Mouse (Mus musculus) heart, postnatal 25 days (tissue): ENCODE measurements at regions not wholly inside any gene's neighbourhood (a gene's known extent, or its start where the extent isn't known, plus 50 kb on each side); places are given as distances from the start of the nearest gene placed in this dataset.

Experiments used
- DNase-seq: peaks from one replicate; pipeline ENCODE4 v3.0.0; 2022; ENCODE audit warnings: low spot score
- intact Hi-C: fragments of 180-260 bp; cut with DNase I; formaldehyde crosslinking; loops from one replicate; pipeline ENCODE4 v1.15.1; 2025

DNA sequence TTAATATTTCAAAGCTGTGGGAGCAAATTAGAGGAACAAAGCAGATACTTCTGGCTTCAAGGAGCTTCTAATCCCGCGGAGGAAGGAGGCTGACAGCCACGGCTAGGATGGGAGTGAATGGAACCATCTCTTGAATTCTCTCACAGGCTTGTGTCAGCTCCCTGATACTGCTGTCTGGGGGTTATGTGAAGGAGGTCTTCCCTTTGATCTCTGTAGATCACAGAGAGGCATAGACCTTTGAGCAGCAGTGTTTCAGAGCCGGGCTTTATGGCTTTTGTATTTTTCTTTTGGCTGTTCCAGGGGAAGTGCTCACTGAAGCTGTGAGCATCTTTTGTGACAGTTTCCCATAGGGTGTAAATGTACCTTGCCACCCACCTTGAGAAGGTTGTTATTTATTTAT, 132.2 kb downstream of the Slc4a3 start:
- intact Hi-C loops, result no loop called here
- DNase-seq, result no peak

DNA sequence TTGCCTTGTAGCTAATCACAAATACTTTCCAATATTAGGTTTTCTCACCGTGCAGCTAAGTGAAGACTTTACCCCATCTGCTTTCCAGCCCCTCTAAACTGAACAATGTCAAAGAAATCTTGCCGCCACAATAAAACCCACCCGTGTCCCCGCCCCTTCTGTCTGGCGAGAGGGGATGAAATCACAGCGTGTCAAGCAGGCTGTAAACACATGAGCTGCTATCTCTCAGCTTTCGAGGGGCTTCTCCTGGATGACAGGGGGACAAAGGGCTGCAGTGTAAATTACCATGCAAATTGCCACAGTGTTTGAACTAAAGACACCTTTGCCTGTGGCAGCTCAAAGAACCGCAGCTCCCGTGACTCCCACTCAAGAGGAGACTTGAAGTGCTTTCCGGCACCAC, 134.3 kb downstream of the Slc4a3 start:
- no peak for DNase-seq
- intact Hi-C loops, result no loop called here

DNA sequence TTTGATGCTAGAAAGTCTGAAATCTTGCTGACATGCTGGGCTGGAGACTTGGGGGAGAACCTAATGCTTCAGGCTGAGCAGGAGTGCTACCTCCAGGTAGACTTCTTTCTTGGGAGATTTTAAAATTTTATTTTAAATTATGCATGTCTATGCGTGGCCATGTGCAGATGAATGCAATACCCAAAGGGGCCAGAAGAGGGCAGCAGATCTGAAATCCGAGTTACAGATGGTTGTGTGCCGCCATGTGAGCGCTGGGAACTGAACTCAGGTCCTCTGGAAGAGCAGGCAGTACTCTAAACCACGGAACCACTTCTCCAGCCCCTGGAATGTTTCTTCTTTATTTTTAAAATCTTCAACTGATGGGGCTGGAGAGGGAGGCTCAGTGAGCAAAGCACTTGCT, 135.8 kb downstream of the Slc4a3 start:
- DNase-seq, result no peak
- intact Hi-C loops, result no loop called here

DNA sequence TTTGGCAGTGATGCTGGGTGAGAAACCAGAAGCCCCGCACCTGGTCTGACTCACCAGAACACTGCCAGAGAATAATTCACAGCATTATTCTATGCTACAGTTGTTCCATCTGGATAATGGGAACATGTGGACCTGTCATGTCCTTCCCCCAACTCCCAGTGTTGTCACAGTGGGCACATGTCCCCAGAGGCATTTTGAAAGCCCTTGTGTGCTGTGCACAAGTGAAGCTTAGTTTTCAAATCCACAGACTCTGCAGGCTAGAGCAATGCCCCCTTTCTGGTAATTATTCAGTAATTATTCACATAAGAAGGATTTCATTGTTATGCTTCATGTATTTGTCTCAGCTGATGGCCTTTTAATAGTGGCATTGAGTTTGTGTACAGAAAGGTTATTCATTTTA, 146.7 kb downstream of the Slc4a3 start:
- intact Hi-C loops, result no loop called here
- DNase-seq, result no peak

DNA sequence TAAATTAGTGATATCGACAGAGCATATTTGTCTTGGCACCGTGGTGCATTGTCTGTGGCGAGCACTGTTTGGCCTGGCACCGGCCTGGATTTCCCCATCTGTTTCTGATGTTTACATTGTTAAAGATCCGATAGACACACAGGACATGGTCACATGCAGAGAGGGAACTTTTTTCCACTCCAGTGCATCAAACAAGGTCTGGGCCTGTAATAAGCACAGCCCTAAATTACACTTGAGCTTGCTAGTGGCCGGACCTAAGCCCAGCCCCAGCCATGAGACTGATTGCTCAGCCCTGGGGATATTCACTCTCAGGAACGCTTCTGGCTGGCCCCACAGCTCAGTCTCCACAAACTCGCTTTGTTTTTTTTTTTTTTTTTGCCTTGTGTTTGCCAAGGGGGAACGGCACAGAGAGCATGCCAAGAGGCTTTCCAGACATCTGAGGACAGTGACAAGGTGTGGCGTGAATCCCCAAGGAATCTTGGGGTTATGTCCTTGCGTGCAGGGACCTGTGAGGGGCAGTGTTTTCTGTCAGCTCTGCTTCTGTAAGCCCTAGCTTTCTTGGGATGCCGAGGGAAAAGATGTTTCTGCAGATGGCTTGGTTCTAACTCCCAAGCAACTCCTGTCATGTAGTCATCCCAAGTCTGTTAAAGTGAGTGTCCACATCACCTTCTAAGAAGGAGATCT, 147.3 kb downstream of the Slc4a3 start:
- no peak for DNase-seq
- intact Hi-C loops, result no loop called here

DNA sequence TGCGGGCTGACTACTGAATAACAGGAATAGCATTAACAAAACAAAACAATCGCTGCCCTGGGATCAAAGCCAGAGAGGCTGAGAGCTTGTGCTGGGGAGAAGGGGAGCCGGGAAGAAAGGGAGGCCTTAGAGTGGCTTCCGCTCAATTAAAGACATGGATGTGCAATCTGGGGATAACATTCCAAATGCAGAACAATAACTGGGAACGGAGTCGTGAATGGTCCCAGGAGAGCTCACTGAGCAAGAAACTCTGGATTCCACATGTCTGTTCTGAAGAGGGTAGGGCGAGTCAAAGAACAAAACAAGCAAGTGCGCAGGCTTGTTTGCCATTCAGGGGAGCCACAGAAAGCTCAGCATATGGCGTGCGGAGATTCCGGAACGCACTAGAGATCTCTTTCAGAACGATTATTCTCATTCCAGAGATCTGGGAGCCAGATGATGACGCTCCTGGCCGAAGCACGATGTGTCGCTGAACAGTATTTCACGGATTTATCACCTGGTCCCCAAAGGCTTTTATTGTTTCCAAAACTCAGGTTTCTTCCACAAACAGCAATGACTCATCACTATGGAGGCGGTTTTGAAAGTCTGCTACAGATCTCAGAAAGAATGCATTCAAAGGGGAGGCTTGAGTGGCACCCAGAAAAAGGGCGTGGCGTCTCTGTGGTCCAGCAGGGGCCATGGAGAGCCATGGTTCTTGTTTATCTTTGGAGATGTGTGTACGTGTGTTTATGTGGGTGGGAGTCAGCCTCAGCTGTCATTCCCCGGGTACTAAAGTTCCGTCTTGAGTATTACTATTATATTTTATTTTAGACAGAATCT, 159.0 kb downstream of the Slc4a3 start:
- DNase-seq, result no peak
- intact Hi-C loops, result no loop called here

DNA sequence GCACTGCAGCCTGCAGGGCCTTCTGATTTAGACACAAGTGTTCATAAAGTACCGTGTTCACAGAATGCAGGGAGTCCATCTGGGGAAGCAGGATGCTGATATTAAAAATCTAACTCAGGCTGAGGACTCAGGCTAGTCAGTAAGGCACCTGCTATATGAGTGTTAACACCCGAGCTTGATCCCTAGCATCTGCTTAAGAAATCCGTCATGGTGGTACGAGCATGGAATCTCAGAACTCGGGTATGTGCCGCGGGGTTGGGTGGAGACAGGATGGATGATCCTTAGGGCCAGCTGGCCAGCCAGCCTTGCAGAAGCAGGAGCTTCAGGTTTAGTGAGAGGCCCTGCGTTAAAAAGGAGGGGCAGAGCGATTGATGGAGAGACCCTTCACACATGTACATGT, 160.1 kb downstream of the Slc4a3 start:
- no peak for DNase-seq
- intact Hi-C loops, result no loop called here

DNA sequence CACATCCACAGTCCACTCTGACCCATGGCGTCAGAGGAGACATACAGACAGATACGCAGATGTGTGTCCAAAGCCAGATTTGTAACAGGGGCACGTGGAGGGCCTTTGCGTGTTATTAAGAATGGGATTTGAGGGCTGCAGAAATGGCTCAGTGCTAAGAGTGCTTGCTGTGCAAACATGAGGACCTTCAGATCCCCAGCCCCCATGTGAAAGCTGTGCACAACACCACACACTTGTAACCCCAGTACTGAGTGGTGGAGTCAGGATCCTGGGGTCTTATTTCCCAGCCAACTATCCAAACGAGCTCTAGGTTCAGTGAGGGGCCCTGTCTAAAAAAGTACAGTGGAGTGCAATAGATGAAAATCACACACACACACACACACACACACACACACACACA, 177.4 kb downstream of the Slc4a3 start:
- intact Hi-C loops, result no loop called here

DNA sequence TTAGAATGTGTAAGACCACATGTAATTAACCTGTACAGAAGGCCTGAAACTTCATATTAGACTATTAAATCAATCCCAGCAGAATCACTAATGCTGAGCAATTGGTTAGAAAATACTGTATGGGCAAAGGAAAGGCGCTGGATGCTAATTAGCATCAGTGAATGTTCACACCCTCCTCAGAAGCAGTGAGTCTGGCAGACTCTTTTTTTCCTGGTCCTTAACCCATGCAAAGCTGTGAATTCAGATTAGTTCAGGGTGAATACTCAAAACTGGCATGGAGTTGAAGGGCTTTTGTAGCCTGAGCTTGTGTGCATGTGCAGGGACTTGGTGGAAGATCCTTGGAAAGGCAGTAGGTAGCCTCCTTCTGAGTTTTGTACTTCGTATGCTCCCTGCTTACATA, 179.3 kb downstream of the Slc4a3 start:
- DNase-seq, result no peak
- intact Hi-C loops, result no loop called here

More for the DNA sequence above, 177.4 kb downstream of the Slc4a3 start:
- no peak for DNase-seq

DNA sequence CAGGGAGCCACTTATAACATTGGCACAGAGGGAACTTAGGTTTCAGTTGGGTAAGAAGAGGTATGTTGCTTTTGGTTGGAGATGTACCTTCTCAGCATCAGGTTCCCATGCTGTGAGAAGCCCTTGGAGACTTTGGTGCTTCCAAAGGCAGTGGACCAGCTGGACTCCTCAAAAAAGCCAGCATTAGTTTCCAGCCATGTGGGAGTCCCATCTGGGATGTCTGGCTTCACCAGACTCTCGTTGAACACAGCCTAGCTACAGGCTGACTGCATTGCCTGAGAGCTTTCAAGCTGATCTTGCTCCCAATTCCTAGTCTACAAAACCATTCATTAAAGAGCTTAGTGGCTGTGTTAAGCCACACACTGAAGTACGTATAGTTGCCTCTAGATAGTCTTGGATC, 182.8 kb downstream of the Slc4a3 start:
- no peak for DNase-seq
- intact Hi-C loops, result no loop called here

DNA sequence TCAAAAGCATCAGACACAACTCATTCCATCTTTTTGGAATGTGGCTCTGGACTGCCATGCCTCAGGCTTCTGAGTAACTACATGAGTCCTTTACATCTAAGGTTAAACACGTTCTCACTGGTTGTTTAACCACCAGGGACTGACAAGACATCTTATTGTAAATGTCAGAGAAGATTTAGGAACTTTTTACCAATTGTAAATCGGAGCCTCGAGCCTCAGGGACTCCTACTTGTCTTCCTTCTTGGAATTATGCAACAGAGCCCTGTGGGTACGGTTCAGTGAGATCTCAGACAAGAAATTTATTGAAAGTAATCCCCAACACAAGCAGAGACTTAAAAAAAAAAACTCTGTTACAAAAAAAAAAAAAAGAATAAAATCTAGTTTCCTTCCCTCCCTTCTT, 187.7 kb downstream of the Slc4a3 start:
- intact Hi-C loops, result no loop called here
- no peak for DNase-seq

DNA sequence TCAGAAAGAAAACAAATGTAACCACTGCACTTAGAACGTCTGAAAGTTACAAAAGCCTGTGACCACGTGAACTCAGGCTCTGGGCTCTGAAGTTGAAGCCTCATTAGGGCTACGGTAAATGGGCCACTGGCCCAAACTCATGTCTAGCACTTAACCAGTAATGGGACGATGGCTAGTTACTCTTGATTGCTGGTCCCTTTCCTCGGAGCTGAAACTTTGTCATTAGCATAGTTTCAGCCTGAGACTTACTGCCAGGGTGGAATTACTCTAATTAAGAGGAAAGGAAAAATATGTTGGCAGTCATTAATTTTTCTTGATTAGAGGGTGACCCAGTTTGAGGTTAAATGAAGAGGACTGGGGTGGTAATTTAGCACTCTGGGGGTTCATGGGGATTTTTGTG, 192.6 kb downstream of the Slc4a3 start:
- DNase-seq, result no peak
- intact Hi-C loops, result no loop called here

DNA sequence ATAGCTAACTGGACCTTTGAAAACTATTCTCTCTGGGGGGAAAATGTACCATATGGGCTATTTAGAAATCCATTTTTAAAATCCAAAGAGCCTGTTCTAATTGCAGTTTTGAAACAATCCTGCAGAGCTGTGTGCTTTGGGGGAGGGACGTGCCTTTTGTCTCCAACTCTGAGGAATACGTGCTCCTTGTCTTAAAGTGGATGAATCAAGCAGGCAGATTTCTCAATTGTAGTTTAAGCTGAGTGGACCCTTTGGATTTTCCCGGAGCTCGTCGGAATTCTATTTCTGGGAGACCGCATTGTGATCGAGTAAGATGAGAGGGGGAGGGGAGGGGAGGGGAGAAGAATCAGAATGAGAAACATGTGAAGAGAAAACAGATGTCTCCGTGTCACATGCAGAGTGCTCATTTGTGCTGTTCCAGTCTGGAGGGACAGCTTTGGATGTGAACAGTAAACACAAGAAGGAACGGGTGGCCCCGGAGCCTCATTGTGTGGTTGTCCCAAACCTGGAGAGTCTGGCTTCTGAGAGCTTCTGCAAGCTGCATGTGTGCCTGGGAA, 203.7 kb downstream of the Slc4a3 start:
- no peak for DNase-seq

DNA sequence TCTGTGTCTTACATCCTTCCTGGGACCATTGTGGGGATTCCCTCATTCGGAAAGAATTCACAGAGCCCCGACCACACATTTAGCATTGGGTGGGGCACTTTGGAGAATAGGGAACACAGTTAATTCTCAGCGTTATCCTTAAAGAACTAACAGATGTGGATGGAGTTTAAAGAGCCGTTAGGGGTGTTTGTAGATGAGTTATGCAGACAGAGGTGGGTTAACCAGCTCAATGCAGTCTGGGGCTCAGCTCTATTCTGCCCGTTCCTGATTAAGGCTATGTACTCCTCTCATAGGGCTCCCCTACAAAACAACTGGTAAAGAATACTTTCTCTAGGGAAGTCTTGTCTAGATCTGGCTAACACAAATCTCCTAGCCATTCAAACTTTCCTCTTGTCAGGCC, 226.1 kb downstream of the Slc4a3 start:
- no peak for DNase-seq
- intact Hi-C loops, result no loop called here

More for the DNA sequence above, 203.7 kb downstream of the Slc4a3 start:
- intact Hi-C loops, result no loop called here

DNA sequence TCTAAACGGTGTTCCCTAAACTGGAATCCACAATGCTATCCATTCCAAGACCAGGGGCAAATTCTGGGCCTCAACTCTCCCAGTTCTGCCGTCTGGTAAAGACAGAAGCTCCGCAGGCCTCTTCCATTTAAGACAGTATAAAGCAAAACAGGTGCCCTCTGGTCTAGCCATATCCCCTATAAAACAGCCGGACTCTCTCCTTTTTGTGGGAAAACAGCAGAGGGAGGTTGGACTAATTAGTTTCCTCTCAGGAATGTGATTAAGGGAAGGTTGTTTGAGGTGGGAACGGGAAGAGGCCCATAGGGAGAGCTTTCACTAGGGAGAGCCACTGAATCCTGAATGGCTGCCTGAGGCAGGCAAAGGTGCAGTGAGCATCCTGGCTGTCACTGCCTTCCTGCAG, 226.9 kb downstream of the Slc4a3 start:
- intact Hi-C loops, result no loop called here

DNA sequence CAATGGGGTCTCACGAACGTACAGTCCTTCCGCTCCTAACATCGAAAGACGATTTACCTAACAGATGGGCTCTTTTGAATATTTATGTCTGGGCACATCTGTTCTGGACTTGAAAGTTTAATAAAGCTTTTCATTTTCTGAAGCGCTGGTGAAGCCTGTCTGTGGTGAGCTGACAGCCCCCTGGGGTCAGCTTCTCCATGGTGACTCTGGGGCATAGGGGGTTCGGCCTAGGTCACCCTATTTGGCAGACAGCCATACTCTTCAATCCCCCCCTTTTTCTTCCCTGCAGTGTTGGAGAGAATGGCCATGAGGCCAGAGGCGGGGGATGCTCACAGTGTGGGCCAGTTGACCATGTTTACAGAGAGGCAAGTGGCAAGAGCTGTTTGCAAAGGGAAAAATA, 232.8 kb downstream of the Slc4a3 start:
- DNase-seq, result no peak
- intact Hi-C loops, result no loop called here

More for the DNA sequence above, 226.9 kb downstream of the Slc4a3 start:
- DNase-seq, result no peak

DNA sequence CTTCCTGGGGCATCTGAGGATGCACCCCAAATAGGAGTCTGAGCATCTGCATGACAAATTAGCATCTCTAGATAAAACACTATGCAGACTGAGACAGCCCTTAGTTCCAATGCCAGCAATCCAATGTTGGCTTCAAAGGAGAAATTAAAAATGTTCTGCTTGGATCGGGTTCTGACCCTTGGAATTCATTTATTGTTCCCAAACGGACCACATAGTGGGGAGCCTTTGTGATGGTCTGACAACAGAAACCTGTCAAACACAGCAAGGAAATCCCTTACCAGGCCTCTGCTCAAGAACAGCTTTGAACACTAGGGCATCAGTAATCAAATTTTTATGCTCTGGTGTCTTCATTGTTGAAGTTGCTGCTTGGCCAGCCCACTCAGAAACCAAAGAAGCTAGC, 237.1 kb downstream of the Slc4a3 start:
- intact Hi-C loops, result no loop called here
- no peak for DNase-seq

DNA sequence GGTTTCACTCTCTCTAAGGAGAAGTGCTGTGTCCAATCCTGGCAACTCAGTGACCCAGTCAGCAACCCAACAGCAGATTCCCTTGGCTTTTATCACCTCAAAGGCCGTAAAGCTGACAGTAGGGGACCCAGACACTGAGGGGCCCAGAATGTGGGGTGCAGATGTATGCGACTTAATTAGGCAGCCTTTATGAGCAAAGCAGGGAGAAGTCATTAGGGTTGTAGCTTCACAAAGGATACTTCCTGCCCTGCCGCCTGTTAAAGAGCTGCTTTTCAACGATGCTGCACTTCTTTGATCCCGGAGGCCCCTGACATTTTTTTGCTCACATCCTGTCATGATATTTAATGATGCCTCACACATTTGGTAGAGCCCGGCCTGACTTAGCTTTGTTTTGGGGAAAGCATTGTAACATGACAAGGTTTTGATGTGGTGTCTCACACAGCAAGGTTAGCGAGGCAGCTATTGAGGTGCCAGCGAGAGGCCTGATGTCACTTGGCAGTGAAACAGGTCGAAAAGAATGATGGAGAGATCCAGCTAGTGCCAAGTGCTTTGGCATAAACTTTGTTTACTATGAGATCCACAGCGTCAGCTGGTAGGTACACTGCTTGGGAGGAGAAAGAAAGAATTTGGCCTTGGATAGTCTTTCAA, 240.2 kb downstream of the Slc4a3 start:
- DNase-seq, result no peak
- intact Hi-C loops, result no loop called here

DNA sequence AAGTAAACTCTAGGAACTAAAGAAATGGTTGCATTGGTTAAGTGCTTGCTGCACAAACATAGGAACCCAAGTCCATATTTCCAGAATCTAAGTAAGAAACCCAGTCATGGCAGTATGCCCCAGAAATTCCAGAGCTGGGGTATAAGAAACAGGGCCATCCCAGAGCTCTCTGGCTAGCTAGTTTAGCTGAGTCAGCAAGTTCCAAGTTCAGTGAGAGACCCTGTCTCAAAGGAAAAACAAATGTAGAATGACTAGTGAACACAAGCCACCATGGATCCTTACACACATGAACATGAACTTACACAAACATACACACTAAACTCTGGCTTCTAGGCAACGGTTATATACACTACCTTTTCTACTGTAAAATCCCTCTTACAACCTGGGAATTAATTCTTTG, 245.4 kb downstream of the Slc4a3 start:
- intact Hi-C loops, result no loop called here
- DNase-seq, result no peak

DNA sequence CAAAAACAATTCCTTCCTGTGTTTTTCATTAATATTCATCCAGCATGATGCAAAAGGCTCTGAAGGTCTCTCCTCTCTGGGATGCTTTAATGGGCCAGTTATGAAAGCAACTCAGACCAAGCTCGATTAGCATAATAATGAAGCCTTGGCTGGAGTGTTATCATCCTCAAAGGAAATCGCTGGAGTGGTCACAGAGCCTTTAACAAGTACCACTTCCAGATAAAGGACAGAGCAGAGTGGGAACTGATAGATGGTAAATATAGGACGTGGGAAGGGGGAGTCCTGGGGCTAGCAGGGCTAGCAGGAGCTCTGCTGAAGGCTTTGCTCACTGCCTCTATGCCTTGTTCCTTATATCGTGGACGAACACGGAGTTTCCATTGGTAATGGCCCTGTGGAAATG, 251.7 kb downstream of the Slc4a3 start:
- intact Hi-C loops, result no loop called here
- DNase-seq, result no peak
